Mouse (Mus musculus): ENCODE measurements around the gene Cited2.

DNA sequence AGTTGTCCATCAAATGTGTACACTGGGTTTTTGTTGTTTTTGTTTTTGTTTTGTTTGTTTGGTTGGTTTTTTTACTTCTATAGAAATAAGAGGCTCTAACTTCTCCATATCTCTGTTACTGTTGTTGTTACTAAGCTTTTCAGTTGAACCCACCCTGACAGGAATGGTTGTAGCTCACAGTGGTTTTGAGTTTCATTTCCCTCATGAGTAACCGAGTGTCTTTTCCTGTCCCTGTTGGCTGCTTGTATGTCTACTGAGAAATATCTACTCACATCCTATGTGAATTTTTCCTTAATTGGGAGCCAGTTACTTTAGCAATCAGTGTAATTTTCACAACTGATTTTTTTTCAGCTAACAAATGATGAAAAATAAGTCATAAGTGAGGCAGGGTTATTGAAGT is 31.3 kb upstream of the Cited2 start:
- TF ChIP-seq GATA1 (IDR thresholded peaks at IDR 0.05; ENCODE audit: borderline replicate concordance, low read length) (no peak), FLI1 (IDR thresholded peaks at IDR 0.05; ENCODE audit: low read length) (no peak)

All from megakaryocyte, embryonic 14.5 days (primary cell).